Mouse (Mus musculus): ENCODE results near the gene Olfr1143. TPM values are rescaled to one million over a fixed set of nuclear protein-coding genes. Genes with fewer than 3 reads are reported as not detected.

Gene Olfr1143
- not detected for total RNA-seq (2022)

GRCm38 (mm10) chr2:87800292-87800691 lies at the start of gene Olfr1143:
Gene Olfr1143, plus strand, starts transcription at chr2:87800592.
- no peak for DNase-seq (ENCODE audit: low spot score in 2 of 2)

- DNase-seq (ENCODE audit: low spot score in 2 of 2), result no peak
Measured at GRCm38 (mm10) chr2:87753891-87754290, 46.5 kb upstream of the Olfr1143 start, which contains the start of gene Olfr1141. Gene Olfr1141, minus strand, starts transcription at chr2:87753991.

- DNase-seq (ENCODE audit: low spot score in 2 of 2), result no peak
Measured at GRCm38 (mm10) chr2:87776143-87776542, 24.2 kb upstream of the Olfr1143 start.

- no peak for DNase-seq (ENCODE audit: low spot score in 2 of 2)
Measured at GRCm38 (mm10) chr2:87779183-87779582, 21.2 kb upstream of the Olfr1143 start, which contains the start of gene Olfr152. Gene Olfr152, plus strand, starts transcription at chr2:87779483.

- no peak for DNase-seq (ENCODE audit: low spot score in 2 of 2)
Measured at GRCm38 (mm10) chr2:87809522-87809921, 9.1 kb downstream of the Olfr1143 start, which contains the start of gene Olfr1145. Gene Olfr1145, plus strand, starts transcription at chr2:87809822.

GRCm38 (mm10) chr2:87830233-87830632 lies 29.8 kb downstream of the Olfr1143 start, which contains the start of gene Olfr1148:
Gene Olfr1148, plus strand, starts transcription at chr2:87830533.
- no peak for DNase-seq (ENCODE audit: low spot score in 2 of 2)

- DNase-seq (ENCODE audit: low spot score in 2 of 2), result no peak
Measured at GRCm38 (mm10) chr2:87843693-87844092, 43.3 kb downstream of the Olfr1143 start, which contains the start of gene Olfr1150-ps1. Gene Olfr1150-ps1, plus strand, starts transcription at chr2:87843993.

Other genes with a start within 250 kb of the Olfr1143 start
- not detected for gene Olfr1129, start 226.7 kb upstream of the Olfr1143 start, total RNA-seq (2022)
- gene Olfr1130, start 194.4 kb upstream of the Olfr1143 start, total RNA-seq (2022), result not detected
- gene Olfr1131, start 173.5 kb upstream of the Olfr1143 start, total RNA-seq (2022), result not detected
- not detected for gene Olfr1132, start 163.1 kb upstream of the Olfr1143 start, total RNA-seq (2022)
- gene Olfr1133, start 153.2 kb upstream of the Olfr1143 start, total RNA-seq (2022), result not detected
- not detected for gene Olfr1134, start 142.1 kb upstream of the Olfr1143 start, total RNA-seq (2022)
- gene Olfr1135, start 126.9 kb upstream of the Olfr1143 start, total RNA-seq (2022), result not detected
- gene Olfr1136, start 106.6 kb upstream of the Olfr1143 start, total RNA-seq (2022), result not detected
- gene Olfr1137, start 87.4 kb upstream of the Olfr1143 start, total RNA-seq (2022), result not detected
- gene Olfr1138, start 60.6 kb upstream of the Olfr1143 start, total RNA-seq (2022), result not detected
- not detected for gene Olfr1140, start 56.8 kb upstream of the Olfr1143 start, total RNA-seq (2022)
- not detected for gene Olfr1141, start 46.6 kb upstream of the Olfr1143 start, total RNA-seq (2022)
- gene Olfr152, start 21.1 kb upstream of the Olfr1143 start, total RNA-seq (2022), result not detected
- not detected for gene Olfr1145, start 9.2 kb downstream of the Olfr1143 start, total RNA-seq (2022)
- gene Olfr1148, start 29.9 kb downstream of the Olfr1143 start, total RNA-seq (2022), result not detected
- gene Olfr1150-ps1, start 43.4 kb downstream of the Olfr1143 start, total RNA-seq (2022), result not detected
- gene Olfr1151, start 55.3 kb downstream of the Olfr1143 start, total RNA-seq (2022), result not detected
- not detected for gene Olfr1152, start 65.9 kb downstream of the Olfr1143 start, total RNA-seq (2022)
- not detected for gene Olfr1153, start 94.4 kb downstream of the Olfr1143 start, total RNA-seq (2022)
- gene Olfr1154, start 104.6 kb downstream of the Olfr1143 start, total RNA-seq (2022), result not detected
- not detected for gene Olfr1155, start 144.5 kb downstream of the Olfr1143 start, total RNA-seq (2022)
- gene Olfr1156, start 152.5 kb downstream of the Olfr1143 start, total RNA-seq (2022), result not detected
- not detected for gene Olfr1157, start 167.7 kb downstream of the Olfr1143 start, total RNA-seq (2022)
- not detected for gene Olfr74, start 174.1 kb downstream of the Olfr1143 start, total RNA-seq (2022)
- not detected for gene Olfr1158, start 189.5 kb downstream of the Olfr1143 start, total RNA-seq (2022)
- gene Olfr1160, start 207.7 kb downstream of the Olfr1143 start, total RNA-seq (2022), result not detected
- gene Olfr1161, start 222.2 kb downstream of the Olfr1143 start, total RNA-seq (2022), result not detected
- not detected for gene Olfr73, start 237.1 kb downstream of the Olfr1143 start, total RNA-seq (2022)

Data from gastrocnemius, adult 8-10 months (tissue).